ENCODE assay signal across 13 mouse cellular contexts in genomic region chr14:20208435-20208834, GRCm38 (mm10). TPM values are rescaled to one million over a fixed set of nuclear protein-coding genes. Genes with fewer than 3 reads are reported as not detected.
DNase-seq lines count a peak whose midpoint lies in the region; ATAC-seq and TF ChIP-seq lines count a peak whose summit lies in the region.
"Had no signal": no experiment of that assay in that cellular context is flagged by ENCODE, and none has a peak within 500 bp of the region (broad histone marks: within the 10 kb centered on the region; RNA-seq: fewer than 3 reads in every experiment).

No protein-coding gene starts in this region.

- peak; percentile 39 for DNase-seq in lung, embryonic 14.5 days
- DNase-seq in lung, postnatal 25 days (ENCODE audit: low spot score) = no peak
- peak; percentile 30 for DNase-seq in brain, embryonic 14.5 days (ENCODE audit: low read depth)
- DNase-seq in neural tube, embryonic 11.5 days (ENCODE audit: low spot score) = peak; percentile 51
- no peak for DNase-seq in left cerebral cortex, adult 8-10 months (ENCODE audit: low spot score in 2 of 2)
- no peak for DNase-seq in heart, adult 11 months
- DNase-seq: adrenal gland, postnatal 14 days; cerebellum, adult 9-10 months; thymus, postnatal 14 days had no signal

- no peak for TF ChIP-seq POLR2A in brain, embryonic 14.5 days (IDR thresholded peaks at IDR 0.05; ENCODE audit: borderline replicate concordance, extremely low read depth, insufficient read depth, insufficient read length, poor library complexity, severe bottlenecking)

- no peak for TF ChIP-seq CTCF in lung, embryonic 14.5 days (IDR thresholded peaks at IDR 0.05; ENCODE audit: low read depth)
- TF ChIP-seq CTCF in brain, embryonic 14.5 days (IDR thresholded peaks at IDR 0.05; ENCODE audit: borderline replicate concordance, extremely low read depth, insufficient read depth, insufficient read length) = no peak

- H3K27ac ChIP-seq in lung, embryonic 14.5 days (ENCODE audit: low read depth) = no peak overlapping the region
- H3K27ac ChIP-seq in kidney, embryonic 15.5 days = peak overlapping the region; percentile 39; the same call in 1 of the 2 replicates
- H3K27ac ChIP-seq in neural tube, embryonic 11.5 days (ENCODE audit: low read depth, low read length) = no peak overlapping the region
- H3K27ac ChIP-seq: heart, embryonic 13.5 days had no signal

- no peak overlapping the region for H3K4me3 ChIP-seq in lung, embryonic 14.5 days (ENCODE audit: low read depth, low read length)
- H3K4me3 ChIP-seq in kidney, embryonic 15.5 days (replicated peaks) = no peak overlapping the region
- no peak overlapping the region for H3K4me3 ChIP-seq in neural tube, embryonic 11.5 days (ENCODE audit: low read depth, low read length)
- H3K4me3 ChIP-seq: heart, embryonic 13.5 days had no signal

- no peaks in the 10 kb centered on the region for H3K36me3 ChIP-seq in lung, embryonic 14.5 days (ENCODE audit: insufficient read depth)
- H3K36me3 ChIP-seq in kidney, embryonic 15.5 days = no peaks in the 10 kb centered on the region
- no peaks in the 10 kb centered on the region for H3K36me3 ChIP-seq in neural tube, embryonic 11.5 days (ENCODE audit: control insufficient read depth, insufficient read depth, low read length)
- H3K36me3 ChIP-seq: heart, embryonic 13.5 days had no signal

- no peaks in the 10 kb centered on the region for H3K9me3 ChIP-seq in lung, embryonic 14.5 days (ENCODE audit: low read depth, low read length)
- H3K9me3 ChIP-seq in kidney, embryonic 15.5 days (replicated peaks) = no peaks in the 10 kb centered on the region
- no peaks in the 10 kb centered on the region for H3K9me3 ChIP-seq in neural tube, embryonic 11.5 days (ENCODE audit: control insufficient read depth, low read length)
- H3K9me3 ChIP-seq: heart, embryonic 13.5 days had no signal

- no peaks in the 10 kb centered on the region for H3K4me1 ChIP-seq in lung, embryonic 14.5 days (ENCODE audit: insufficient read depth)
- peaks cover 9% of the 10 kb centered on the region for H3K4me1 ChIP-seq in kidney, embryonic 15.5 days
- H3K4me1 ChIP-seq in neural tube, embryonic 11.5 days (ENCODE audit: control insufficient read depth, insufficient read depth, low read length) = peaks cover 5% of the 10 kb centered on the region; the same call in 1 of the 2 replicates

- no peaks in the 10 kb centered on the region for H3K27me3 ChIP-seq in lung, embryonic 14.5 days (ENCODE audit: insufficient read depth, low read length)
- H3K27me3 ChIP-seq in kidney, embryonic 15.5 days = no peaks in the 10 kb centered on the region
- H3K27me3 ChIP-seq in neural tube, embryonic 11.5 days (ENCODE audit: control insufficient read depth, insufficient read depth, low read length) = no peaks in the 10 kb centered on the region
- H3K27me3 ChIP-seq: heart, embryonic 13.5 days had no signal

- no peak overlapping the region for H3K4me2 ChIP-seq in lung, embryonic 14.5 days
- peak overlapping the region; percentile 4; the same call in 1 of the 2 replicates for H3K4me2 ChIP-seq in kidney, embryonic 15.5 days
- no peak overlapping the region for H3K4me2 ChIP-seq in neural tube, embryonic 11.5 days (ENCODE audit: low read depth)
- H3K4me2 ChIP-seq: heart, embryonic 13.5 days had no signal

- H3K9ac ChIP-seq in lung, embryonic 14.5 days = no peak overlapping the region
- no peak overlapping the region for H3K9ac ChIP-seq in kidney, embryonic 15.5 days
- no peak overlapping the region for H3K9ac ChIP-seq in neural tube, embryonic 11.5 days (ENCODE audit: low read length)
- H3K9ac ChIP-seq: heart, embryonic 13.5 days had no signal

- no peak for ATAC-seq in lung, embryonic 14.5 days (ENCODE audit: insufficient read depth)
- ATAC-seq in kidney, embryonic 15.5 days (replicated peaks; ENCODE audit: low FRiP score) = peak; percentile 87
- 0 out of 2 replicates have a peak, but pooled peaks have one; percentile 35 for ATAC-seq in neural tube, embryonic 11.5 days (ENCODE audit: insufficient read depth, low FRiP score, low TSS enrichment)
- ATAC-seq in megakaryocyte, adult 5-6 weeks (ENCODE audit: poor library complexity, severe bottlenecking) = no peak
- ATAC-seq: inflammation-experienced regulatory T-cells, adult 6 months had no signal

- WGBS in lung, embryonic 14.5 days = 8% methylated on average over 6 of the region's 6 CpGs
- WGBS in kidney, embryonic 15.5 days = 6% methylated on average over 6 of the region's 6 CpGs
- WGBS in neural tube, embryonic 11.5 days = 15% methylated on average over 6 of the region's 6 CpGs

RNA-seq across cellular contexts. Expression of gene Kcnk5, which starts 26.8 kb away (rescaled TPM):
- 9.3 and 10.7 TPM in 2 replicates for polyA plus RNA-seq in lung, embryonic 14.5 days (2014; fragmentation: Nextera tagmentation; extraction: Ambion mirVana)
- 1.5 and 2.5 TPM in 2 replicates for polyA plus RNA-seq in brain, embryonic 14.5 days (2012; rRNA removed)
- 15.8 and 17.3 TPM in 2 replicates for polyA plus RNA-seq in kidney, embryonic 15.5 days (2015; fragmentation: Nextera tagmentation; extraction: Ambion mirVana)
- 8.8 and 9.1 TPM in 2 replicates for polyA plus RNA-seq in neural tube, embryonic 11.5 days (2014; fragmentation: Nextera tagmentation; extraction: Ambion mirVana)
- 0.13 and 0.30 TPM in 2 replicates for total RNA-seq in megakaryocyte, adult 5-6 weeks (2015)
- 0.22 and 2.0 TPM in 2 replicates for total RNA-seq in megakaryocyte, adult 5-6 weeks (2017)
- total RNA-seq in left cerebral cortex, adult 8-10 months (2022) = 1 to 10 TPM in 1 of 4 experiments, under 1 TPM in 3; 0.13 to 1.4 (median 0.84) TPM

Comparison
In these comparisons a context has a peak if more than half of its experiments do, and no peak if none do; other contexts are left out.
1. DNase-seq: peak in lung, embryonic 14.5 days (single experiment), brain, embryonic 14.5 days (single experiment) and neural tube, embryonic 11.5 days (single experiment); none in lung, postnatal 25 days (single experiment), left cerebral cortex, adult 8-10 months (0 of 2) and heart, adult 11 months (single experiment).
2. ATAC-seq: peak in kidney, embryonic 15.5 days (single experiment) and neural tube, embryonic 11.5 days (single experiment); none in lung, embryonic 14.5 days (single experiment) and megakaryocyte, adult 5-6 weeks (single experiment).